Mouse (Mus musculus) bone marrow, adult 2 months (tissue): Measurements from ENCODE around the gene Jade1.

Source experiments
- CTCF ChIP-seq: fragments of 200-500 bp; IDR thresholded peaks from 2 replicates; pipeline ENCODE4 v1.5.1; 2011; ENCODE audit warnings: low read length, control low read depth; ENCODE audit not compliant: control insufficient read depth, insufficient read depth
- POLR2A ChIP-seq: fragments of 200-500 bp; IDR thresholded peaks from 2 replicates; pipeline ENCODE4 v1.6.1; 2011; ENCODE audit warnings: low read depth, mild to moderate bottlenecking, control low read depth, low read length, borderline replicate concordance; ENCODE audit not compliant: control insufficient read depth

GRCm38 (mm10) chr3:41520925-41521324, 34.6 kb upstream of the Jade1 start:
- TF ChIP-seq CTCF = no peak
- TF ChIP-seq POLR2A = no peak
